Mouse (Mus musculus) liver, adult 2 months (tissue): ENCODE measurements around the gene Pex5l.

Experiments used
- CTCF ChIP-seq: fragments of 200-500 bp; IDR thresholded peaks from 2 replicates; pipeline ENCODE4 v1.5.1; 2011; ENCODE audit warnings: low read depth, low read length, control low read depth
- POLR2A ChIP-seq: fragments of 200-500 bp; IDR thresholded peaks from 2 replicates; pipeline ENCODE4 v1.6.1; 2011; ENCODE audit warnings: low read length, control low read depth; ENCODE audit not compliant: insufficient read depth; ENCODE audit errors: extremely low read depth

- TF ChIP-seq CTCF (no peak), POLR2A (no peak)
These were observed 98.3 kb downstream of the Pex5l start for GRCm38 (mm10) chr3:33044799-33045106.
